Mouse (Mus musculus): ENCODE data around the gene Rpl23a. TPM values are rescaled to one million over a fixed set of nuclear protein-coding genes. Genes with fewer than 3 reads are reported as not detected.
A peak's percentile ranks its signal among the peaks of the same experiment; 100 is the strongest.
"Not testable (repeated sequence)": the region's sequence is repeated elsewhere in the genome, so short reads cannot be mapped to it uniquely, and the experiment has no call there.

Rpl23a gene
- polyA plus RNA-seq, 1 experiment from 2014 or later: 1,161 TPM

GRCm38 (mm10) chr11:78189234-78190040 lies 6.1 kb upstream of the Rpl23a start:
- Histone ChIP-seq H3K27ac (ENCODE audit: low read depth, low read length) (peak overlapping the region; percentile 96), H3K4me2 (ENCODE audit: low read depth, low read length, severe bottlenecking) (peak overlapping the region; percentile 66), H3K36me3 (ENCODE audit: control insufficient read depth, insufficient read depth, low read length) (peaks cover 5% of the 10 kb centered on the region), H3K4me3 (ENCODE audit: low read depth, low read length) (peak overlapping the region; percentile 70), H3K4me1 (replicated peaks; ENCODE audit: control insufficient read depth, insufficient read depth, low read length) (peaks cover 13% of the 10 kb centered on the region; the same call in 1 of the 2 replicates), H3K9me3 (ENCODE audit: control insufficient read depth, low read length) (no peaks in the 10 kb centered on the region), H3K9ac (ENCODE audit: low read length) (peak overlapping the region; percentile 81), H3K27me3 (ENCODE audit: control insufficient read depth, insufficient read depth, low read length) (no peaks in the 10 kb centered on the region)
- DNase-seq (ENCODE audit: low spot score): peak; percentile 97
- WGBS: under 1% methylated on average over 37 of the region's 42 CpGs
- ATAC-seq (replicated peaks; ENCODE audit: low FRiP score): peak; percentile 93

GRCm38 (mm10) chr11:78188331-78189233 lies 5.2 kb upstream of the Rpl23a start, which contains the start of gene Rab34:
Rab34 (plus strand) TSS chr11:78188430.
- H3K27me3 ChIP-seq (ENCODE audit: control insufficient read depth, insufficient read depth, low read length): no peaks in the 10 kb centered on the region
- H3K27ac ChIP-seq (ENCODE audit: low read depth, low read length): peak within 1 kb of the TSS; percentile 96
- H3K4me1 ChIP-seq (replicated peaks; ENCODE audit: control insufficient read depth, insufficient read depth, low read length): peaks cover 13% of the 10 kb centered on the region; the same call in 1 of the 2 replicates
- H3K4me3 ChIP-seq (ENCODE audit: low read depth, low read length): peak within 1 kb of the TSS; percentile 70
- no peaks in the 10 kb centered on the region for H3K9me3 ChIP-seq (ENCODE audit: control insufficient read depth, low read length)
- peak; percentile 73 for ATAC-seq (replicated peaks; ENCODE audit: low FRiP score)
- H3K9ac ChIP-seq (ENCODE audit: low read length): peak within 1 kb of the TSS; percentile 81
- WGBS: under 1% methylated on average over 70 of the region's 80 CpGs
- peak within 1 kb of the TSS; percentile 66 for H3K4me2 ChIP-seq (ENCODE audit: low read depth, low read length, severe bottlenecking)
- peaks cover 5% of the 10 kb centered on the region for H3K36me3 ChIP-seq (ENCODE audit: control insufficient read depth, insufficient read depth, low read length)
- DNase-seq (ENCODE audit: low spot score): peak; percentile 92

DNA sequence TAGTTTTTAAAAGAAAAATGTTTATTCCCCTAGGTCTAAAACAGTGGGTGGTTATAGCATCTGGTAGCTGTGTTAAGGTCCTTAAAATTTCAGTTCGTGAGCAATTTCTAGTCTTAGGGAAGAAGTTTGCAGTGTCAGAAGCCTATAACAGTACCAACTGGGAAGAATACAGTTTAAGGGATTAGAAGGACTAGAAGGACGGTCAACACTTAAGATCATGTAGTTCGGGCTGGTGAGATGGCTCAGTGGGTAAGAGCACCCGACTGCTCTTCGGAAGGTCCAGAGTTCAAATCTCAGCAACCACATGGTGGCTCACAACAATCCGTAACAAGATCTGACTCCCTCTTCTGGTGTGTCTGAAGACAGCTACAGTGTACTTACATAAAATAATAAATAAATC lies 1.3 kb upstream of the Rpl23a start:
- H3K27ac ChIP-seq (ENCODE audit: low read depth, low read length); H3K36me3 ChIP-seq (ENCODE audit: control insufficient read depth, insufficient read depth, low read length); H3K9ac ChIP-seq (ENCODE audit: low read length); H3K4me2 ChIP-seq (ENCODE audit: low read depth, low read length, severe bottlenecking); ATAC-seq (replicated peaks; ENCODE audit: low FRiP score); DNase-seq (ENCODE audit: low spot score); H3K27me3 ChIP-seq (ENCODE audit: control insufficient read depth, insufficient read depth, low read length); H3K4me3 ChIP-seq (ENCODE audit: low read depth, low read length); H3K9me3 ChIP-seq (ENCODE audit: control insufficient read depth, low read length): not testable (repeated sequence)
- H3K4me1 ChIP-seq (replicated peaks; ENCODE audit: control insufficient read depth, insufficient read depth, low read length): peaks cover 15% of the 10 kb centered on the region
- 92% methylated on average over 6 of the region's 6 CpGs for WGBS

GRCm38 (mm10) chr11:78183884-78184514 lies 615 bp upstream of the Rpl23a start:
- no peak overlapping the region for H3K27ac ChIP-seq (ENCODE audit: low read depth, low read length)

GRCm38 (mm10) chr11:78182450-78182849 lies 934 bp downstream of the Rpl23a start:
- Histone ChIP-seq H3K36me3 (ENCODE audit: control insufficient read depth, insufficient read depth, low read length) (peaks cover 4% of the 10 kb centered on the region), H3K4me2 (ENCODE audit: low read depth, low read length, severe bottlenecking) (peak overlapping the region; percentile 70), H3K27me3 (ENCODE audit: control insufficient read depth, insufficient read depth, low read length) (no peaks in the 10 kb centered on the region), H3K27ac (ENCODE audit: low read depth, low read length) (no peak overlapping the region), H3K9ac (ENCODE audit: low read length) (peak overlapping the region; percentile 96), H3K4me1 (replicated peaks; ENCODE audit: control insufficient read depth, insufficient read depth, low read length) (peaks cover 21% of the 10 kb centered on the region), H3K4me3 (ENCODE audit: low read depth, low read length) (peak overlapping the region; percentile 92), H3K9me3 (ENCODE audit: control insufficient read depth, low read length) (no peaks in the 10 kb centered on the region)
- no peak for DNase-seq (ENCODE audit: low spot score)
- no peak for ATAC-seq (replicated peaks; ENCODE audit: low FRiP score)
- 12% methylated on average over 7 of the region's 7 CpGs for WGBS

More at GRCm38 (mm10) chr11:78183884-78184514, 615 bp upstream of the Rpl23a start:
- Histone ChIP-seq H3K4me2 (ENCODE audit: low read depth, low read length, severe bottlenecking) (peak overlapping the region; percentile 39), H3K9ac (ENCODE audit: low read length) (peak overlapping the region; percentile 32; the same call in 1 of the 2 replicates), H3K4me3 (ENCODE audit: low read depth, low read length) (peak overlapping the region; percentile 92; the same call in 1 of the 2 replicates), H3K9me3 (ENCODE audit: control insufficient read depth, low read length) (no peaks in the 10 kb centered on the region), H3K36me3 (ENCODE audit: control insufficient read depth, insufficient read depth, low read length) (peaks cover 4% of the 10 kb centered on the region), H3K27me3 (ENCODE audit: control insufficient read depth, insufficient read depth, low read length) (no peaks in the 10 kb centered on the region), H3K4me1 (replicated peaks; ENCODE audit: control insufficient read depth, insufficient read depth, low read length) (peaks cover 18% of the 10 kb centered on the region)
- DNase-seq (ENCODE audit: low spot score) (no peak), ATAC-seq (replicated peaks; ENCODE audit: low FRiP score) (peak; percentile 15; the same call in 1 of the 2 replicates)
- 56% methylated on average over 10 of the region's 10 CpGs for WGBS

- H3K27me3 ChIP-seq (ENCODE audit: control insufficient read depth, insufficient read depth, low read length): no peaks in the 10 kb centered on the region
- DNase-seq (ENCODE audit: low spot score): no peak
- H3K9me3 ChIP-seq (ENCODE audit: control insufficient read depth, low read length): no peaks in the 10 kb centered on the region
- H3K36me3 ChIP-seq (ENCODE audit: control insufficient read depth, insufficient read depth, low read length): peaks cover 4% of the 10 kb centered on the region
- 50% methylated on average over 2 of the region's 2 CpGs for WGBS
- peak overlapping the region; percentile 92 for H3K4me3 ChIP-seq (ENCODE audit: low read depth, low read length)
- peak overlapping the region; percentile 70 for H3K4me2 ChIP-seq (ENCODE audit: low read depth, low read length, severe bottlenecking)
- peak overlapping the region; percentile 96 for H3K9ac ChIP-seq (ENCODE audit: low read length)
- H3K4me1 ChIP-seq (replicated peaks; ENCODE audit: control insufficient read depth, insufficient read depth, low read length): peaks cover 26% of the 10 kb centered on the region
- no peak overlapping the region for H3K27ac ChIP-seq (ENCODE audit: low read depth, low read length)
- no peak for ATAC-seq (replicated peaks; ENCODE audit: low FRiP score)
These were observed 1.5 kb downstream of the Rpl23a start for GRCm38 (mm10) chr11:78181830-78182357.

GRCm38 (mm10) chr11:78180081-78180761 lies 3.2 kb downstream of the Rpl23a start:
- ATAC-seq (replicated peaks; ENCODE audit: low FRiP score) (no peak), DNase-seq (ENCODE audit: low spot score) (no peak)
- H3K36me3 ChIP-seq (ENCODE audit: control insufficient read depth, insufficient read depth, low read length): peaks cover 4% of the 10 kb centered on the region
- H3K4me3 ChIP-seq (ENCODE audit: low read depth, low read length): 0 out of 2 replicates have a peak overlapping the region, but pooled peaks have one; percentile 0
- peak overlapping the region; percentile 13; the same call in 1 of the 2 replicates for H3K4me2 ChIP-seq (ENCODE audit: low read depth, low read length, severe bottlenecking)
- H3K27ac ChIP-seq (ENCODE audit: low read depth, low read length): no peak overlapping the region
- H3K9ac ChIP-seq (ENCODE audit: low read length): no peak overlapping the region; the same call in 1 of the 2 replicates
- WGBS: 79% methylated on average over 6 of the region's 6 CpGs
- H3K27me3 ChIP-seq (ENCODE audit: control insufficient read depth, insufficient read depth, low read length): no peaks in the 10 kb centered on the region
- H3K9me3 ChIP-seq (ENCODE audit: control insufficient read depth, low read length): no peaks in the 10 kb centered on the region
- H3K4me1 ChIP-seq (replicated peaks; ENCODE audit: control insufficient read depth, insufficient read depth, low read length): peaks cover 28% of the 10 kb centered on the region

Measured in forebrain, embryonic 11.5 days (tissue).